Mouse (Mus musculus) ovary, postnatal 14 days (tissue): Measurements from ENCODE around the gene Gm10518.
"Not testable (repeated sequence)": the region's sequence is repeated elsewhere in the genome, so short reads cannot be mapped to it uniquely, and the experiment has no call there.

Source experiments
- DNase-seq: peaks from one replicate; pipeline ENCODE4 v3.0.0; 2022; ENCODE audit warnings: low spot score

Gene Gm10518

DNA sequence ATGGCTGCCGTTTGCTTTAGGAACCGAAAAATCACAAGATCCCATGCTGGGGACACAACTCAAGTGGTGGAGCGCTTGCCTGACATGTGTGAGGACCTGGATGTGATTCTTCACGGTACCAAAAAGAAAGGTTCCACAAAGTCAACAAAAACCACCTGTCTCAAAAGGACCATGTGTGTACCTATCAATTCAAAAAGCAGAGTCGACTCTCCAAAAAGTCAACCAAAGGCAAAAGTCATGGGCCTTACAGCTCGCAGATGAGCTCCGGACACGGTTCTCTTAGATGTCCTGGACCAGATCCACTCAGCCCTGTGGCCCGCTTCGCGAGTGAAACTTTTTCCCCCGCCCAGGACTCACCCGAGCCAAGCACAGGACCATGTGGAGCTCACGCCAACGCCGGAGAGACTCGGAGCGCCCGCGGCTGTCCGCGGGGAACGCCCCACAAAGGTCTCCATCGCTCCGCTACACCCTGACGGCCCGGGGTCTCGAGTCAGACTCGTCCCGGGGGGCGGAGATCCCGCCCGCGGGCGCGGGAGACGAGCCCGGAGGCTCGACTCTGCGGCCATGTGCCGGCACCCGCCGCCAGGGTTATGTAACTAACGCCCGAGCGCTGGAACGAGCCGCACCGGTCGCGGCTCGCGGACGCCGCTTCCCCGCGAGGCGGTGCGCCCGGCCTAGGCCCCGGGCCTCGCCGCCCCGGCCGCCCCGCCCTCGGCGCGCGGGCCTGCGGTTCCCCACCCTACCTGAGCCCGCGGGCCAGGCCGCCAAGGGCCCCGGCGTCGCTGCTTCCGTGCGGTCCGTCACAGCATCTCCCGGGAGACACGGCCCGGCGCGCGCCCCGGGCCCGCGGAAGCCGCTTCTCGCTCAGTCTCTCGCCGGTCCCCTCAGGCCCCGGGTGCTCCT lies at the start of gene Gm10518:
TSS of gene Gm10518 (plus strand) at position 767 of the 903 bp plus-strand sequence.
- no peak for DNase-seq

- no peak for DNase-seq
These were observed 46.7 kb upstream of the Gm10518 start for GRCm38 (mm10) chr1:179756477-179756876.

- DNase-seq = no peak
These were observed 43.1 kb upstream of the Gm10518 start for GRCm38 (mm10) chr1:179760086-179760485.

GRCm38 (mm10) chr1:179760553-179760952 lies 42.6 kb upstream of the Gm10518 start:
- no peak for DNase-seq

- no peak for DNase-seq
These were observed 26.3 kb upstream of the Gm10518 start for GRCm38 (mm10) chr1:179776831-179777230.

DNA sequence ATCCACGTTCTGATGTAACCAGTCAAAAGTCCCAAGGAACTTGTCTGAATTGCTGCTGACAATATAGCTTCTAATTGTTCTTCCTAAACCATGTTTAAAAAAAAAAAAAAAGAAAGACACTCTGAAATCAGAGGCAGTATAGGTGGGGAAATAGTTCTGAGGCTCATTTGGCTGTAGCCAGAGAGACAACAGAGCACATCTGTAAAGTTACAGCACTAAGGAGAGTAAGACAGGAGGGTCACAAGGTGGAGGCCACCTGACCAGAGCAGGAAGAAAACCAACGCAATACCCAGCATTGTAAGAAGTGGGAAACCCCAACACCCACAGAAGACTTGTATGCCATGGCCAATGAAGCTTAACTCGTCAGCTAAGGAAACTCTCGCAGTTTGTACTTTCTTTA lies 19.1 kb upstream of the Gm10518 start:
- DNase-seq = no peak

- DNase-seq = no peak
These were observed 17.7 kb upstream of the Gm10518 start for GRCm38 (mm10) chr1:179785502-179785901.

- DNase-seq = no peak
These were observed 15.9 kb upstream of the Gm10518 start for GRCm38 (mm10) chr1:179787281-179787680.

DNA sequence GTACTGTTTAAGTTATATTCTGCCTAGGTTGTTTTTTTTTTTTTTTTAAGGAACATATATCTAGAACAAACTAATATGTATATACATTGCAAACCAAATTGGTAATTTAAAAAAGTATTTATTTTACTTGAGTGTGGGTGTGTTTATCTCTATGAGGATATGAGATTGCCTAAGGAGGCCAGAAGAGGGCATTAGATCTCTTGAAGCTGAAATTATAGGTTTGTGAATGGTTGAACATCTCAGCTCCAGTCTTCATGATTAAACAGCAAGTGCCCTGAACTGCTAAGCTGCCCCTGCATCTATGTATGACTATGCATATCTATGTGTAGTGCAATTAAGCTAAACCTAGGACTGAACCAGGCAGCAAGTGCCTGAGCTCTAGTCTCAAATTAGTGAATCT lies 4.4 kb upstream of the Gm10518 start:
- no peak for DNase-seq

DNA sequence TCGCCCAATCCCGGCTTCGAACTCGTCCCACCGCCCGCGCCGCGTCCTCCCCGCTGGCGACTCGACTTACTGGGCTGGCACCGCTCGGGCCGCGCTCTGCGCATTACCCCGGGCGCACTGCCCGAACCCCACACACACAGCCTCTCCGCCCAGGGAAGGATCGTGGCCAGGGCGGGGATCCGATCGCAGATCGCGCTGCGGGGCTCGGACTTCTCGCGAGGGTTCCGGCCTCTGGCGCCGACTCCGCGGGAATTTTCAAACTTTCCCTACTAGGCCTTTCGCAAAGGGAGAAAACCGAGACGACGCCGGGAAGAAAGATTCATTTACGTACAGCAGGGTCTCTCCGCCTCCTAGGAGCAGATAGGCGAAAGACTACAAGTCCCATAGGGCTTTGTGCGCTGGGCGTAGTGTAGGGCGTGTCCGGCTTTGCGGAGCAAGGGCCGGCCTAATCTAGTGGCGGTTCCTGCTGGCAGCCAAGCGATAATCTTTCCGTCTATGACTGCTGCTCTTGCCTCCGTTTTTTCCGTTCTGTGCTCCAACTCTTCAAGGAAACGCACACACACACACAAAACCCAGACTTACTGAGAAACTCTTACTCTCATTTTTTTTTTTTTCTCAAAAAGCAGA lies 450 bp downstream of the Gm10518 start, which contains the start of gene Ahctf1:
TSS of gene Ahctf1 (minus strand) at position 168 of the 627 bp plus-strand sequence.
- peak; percentile 96 for DNase-seq

GRCm38 (mm10) chr1:179804140-179804881 lies 1.1 kb downstream of the Gm10518 start:
- peak; percentile 1 for DNase-seq

- no peak for DNase-seq
These were observed 2.6 kb downstream of the Gm10518 start for GRCm38 (mm10) chr1:179805751-179806150.

DNA sequence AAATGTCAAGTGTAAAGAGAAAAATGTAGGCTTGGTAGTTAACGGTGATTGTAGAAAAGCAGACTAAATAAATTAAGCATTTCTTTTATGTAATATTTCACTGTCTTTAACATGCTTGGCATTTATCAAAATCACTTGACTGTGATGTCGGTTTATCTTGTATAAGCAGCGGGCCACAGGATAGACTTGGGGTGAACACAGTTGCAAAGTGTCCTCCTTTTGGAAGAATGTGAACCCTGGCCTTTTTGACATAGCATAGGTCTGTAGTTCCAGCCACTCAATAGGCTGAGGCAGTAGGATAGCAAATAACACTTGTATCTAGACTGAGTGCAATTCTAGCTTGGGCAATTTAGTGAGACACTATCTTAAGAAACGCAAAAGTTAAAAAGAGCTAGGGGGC lies 4.3 kb downstream of the Gm10518 start:
- no peak for DNase-seq

DNA sequence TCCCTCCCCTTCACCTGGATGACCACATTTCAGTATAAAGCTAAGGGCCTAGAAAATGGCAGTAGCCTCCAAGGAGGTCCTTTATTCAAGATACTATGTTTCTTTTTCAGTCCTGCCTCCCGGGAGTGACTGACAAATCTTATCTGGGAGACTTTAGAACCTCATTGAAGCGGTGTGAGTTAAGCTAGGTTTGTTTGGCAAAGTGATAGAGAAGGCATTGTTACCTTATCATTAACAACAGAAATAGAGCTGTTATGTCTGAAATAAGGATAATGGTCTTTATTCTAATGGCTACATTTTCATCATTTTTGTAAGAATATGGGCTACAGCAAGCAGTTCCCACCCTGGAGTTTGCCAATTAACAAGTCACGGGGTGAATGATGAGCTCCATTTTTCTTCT lies 5.1 kb downstream of the Gm10518 start:
- DNase-seq = no peak

GRCm38 (mm10) chr1:179813385-179813784 lies 10.2 kb downstream of the Gm10518 start:
- no peak for DNase-seq

DNA sequence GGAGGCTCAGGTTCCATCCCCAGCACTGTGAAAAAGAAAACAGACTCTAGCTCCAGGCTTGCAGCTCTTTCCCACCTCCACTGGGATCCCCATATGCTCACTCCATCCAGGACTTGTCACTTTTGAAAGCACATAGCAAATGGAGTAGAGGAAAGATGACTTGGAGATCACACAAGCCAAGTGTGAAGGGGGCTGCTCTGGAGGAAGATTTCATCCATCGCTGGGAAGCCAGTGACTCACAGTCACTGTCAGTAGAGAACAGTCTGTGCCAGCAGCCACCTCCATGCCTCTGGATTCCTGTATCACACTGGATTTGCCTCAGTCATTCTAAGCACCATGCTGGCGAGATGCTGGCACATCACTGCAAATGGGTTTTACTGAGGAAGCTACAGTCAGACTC lies 11.4 kb downstream of the Gm10518 start:
- DNase-seq = no peak

- not testable (repeated sequence) for DNase-seq
These were observed 15.5 kb downstream of the Gm10518 start for GRCm38 (mm10) chr1:179818490-179819278.

DNA sequence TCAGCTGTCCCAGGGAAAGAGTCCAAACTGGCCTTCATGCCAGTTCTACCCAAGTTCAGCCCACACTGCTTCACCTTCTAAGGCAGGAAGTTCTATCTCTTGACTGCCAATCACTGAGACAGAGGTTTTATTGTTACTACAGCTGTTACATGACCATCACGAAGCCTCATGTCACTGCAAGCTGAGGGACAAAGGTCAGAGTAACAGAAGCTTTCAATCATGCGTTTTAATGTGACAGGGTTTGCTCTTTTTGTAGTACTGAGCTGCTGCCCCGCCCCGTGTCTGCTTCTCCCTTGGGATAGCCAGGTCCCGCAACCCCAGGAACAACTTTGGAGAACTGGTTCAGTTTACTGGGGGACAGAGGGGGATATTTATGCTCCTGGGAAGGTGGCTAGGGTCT lies 21.4 kb downstream of the Gm10518 start:
- no peak for DNase-seq

GRCm38 (mm10) chr1:179828051-179828450 lies 24.9 kb downstream of the Gm10518 start:
- no peak for DNase-seq

- no peak for DNase-seq
These were observed 25.7 kb downstream of the Gm10518 start for GRCm38 (mm10) chr1:179828900-179829299.

GRCm38 (mm10) chr1:179832710-179833240 lies 29.6 kb downstream of the Gm10518 start:
- no peak for DNase-seq
